Mouse (Mus musculus) MEL (cell line): ENCODE results near the gene Sec16a.

Experiments
- MAFK ChIP-seq: IDR thresholded peaks from 2 replicates; pipeline ENCODE4 v1.6.1; 2011; ENCODE audit warnings: low read depth, mild to moderate bottlenecking, low read length, improper control_type of control experiment, borderline replicate concordance
- TCF12 ChIP-seq: IDR thresholded peaks from 2 replicates; pipeline ENCODE4 v1.6.1; 2014; ENCODE audit warnings: low read depth, mild to moderate bottlenecking, inconsistent platforms, low read length, improper control_type of control experiment, moderate library complexity

DNA sequence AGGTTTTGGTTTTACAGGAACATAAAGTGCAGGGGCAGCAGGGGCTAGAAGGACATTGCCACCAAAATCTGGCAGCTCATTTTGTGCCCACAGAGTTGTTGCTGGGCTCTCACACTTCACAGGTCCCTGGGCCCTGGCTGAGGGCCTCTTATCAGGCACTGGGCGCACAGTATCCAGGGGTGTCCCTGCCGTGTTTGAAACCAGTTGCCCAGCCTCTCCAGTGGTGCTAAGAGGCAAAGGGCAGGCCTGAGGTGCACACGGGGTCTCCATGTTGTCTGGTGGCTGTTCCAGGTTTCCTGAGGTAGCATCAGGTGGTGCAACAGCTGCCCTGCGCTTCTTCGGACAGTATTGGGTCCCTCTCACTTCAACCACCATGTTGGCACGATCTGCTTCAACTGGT lies 5.3 kb downstream of the Sec16a start:
- TF ChIP-seq TCF12 (no peak), MAFK (no peak)
